Mouse (Mus musculus) layer of hippocampus, postnatal 14 days (tissue): ENCODE data around the gene Syt5. TPM values are rescaled to one million over a fixed set of nuclear protein-coding genes. Genes with fewer than 3 reads are reported as not detected.
"Not testable (repeated sequence)": the region's sequence is repeated elsewhere in the genome, so short reads cannot be mapped to it uniquely, and the experiment has no call there.

ENCODE experiments used
- DNase-seq, 2 experiments: peaks; one replicate each; pipeline ENCODE4 v3.0.0; 2021 to 2022; ENCODE audit warnings: low spot score in 2 of 2, mixed read lengths in 1 of 2
- long read RNA-seq, 2 experiments: library from polyadenylated mRNA; stranded (forward); transcript quantifications; one replicate each; pipeline ENCODE4 v2.0.0; 2021
- total RNA-seq, 2 experiments: library from RNA; stranded (reverse); gene quantifications; 2 replicates each; pipeline ENCODE4 v1.2.3; 2021

The Syt5 gene
- 100 to 1,000 TPM; 193 to 200 TPM for total RNA-seq
- long read RNA-seq, experiment 1, transcript Syt5-201 (8 exons, 1,750 nt), result major isoform, 23 of 177 reads
- long read RNA-seq, experiment 1, partial matches to known transcripts, result 10 of 177 reads
- long read RNA-seq, experiment 1, other reads (novel, unspliced or antisense), result 144 of 177 reads
- long read RNA-seq, experiment 2, transcript Syt5-201 (8 exons, 1,750 nt), result major isoform, 34 of 221 reads
- long read RNA-seq, experiment 2, partial matches to known transcripts, result 16 of 221 reads
- long read RNA-seq, experiment 2, other reads (novel, unspliced or antisense), result 171 of 221 reads

GRCm38 (mm10) chr7:4547221-4547641 is at the start of gene Syt5:
Gene Syt5 (minus strand): TSS chr7:4547541.
- peak; percentile 62 to 78 for DNase-seq

GRCm38 (mm10) chr7:4597046-4597445 is 49.7 kb upstream of the Syt5 start:
- DNase-seq, result not testable (repeated sequence)

GRCm38 (mm10) chr7:4581481-4581880 is 34.1 kb upstream of the Syt5 start:
- not testable (repeated sequence) for DNase-seq

GRCm38 (mm10) chr7:4572361-4572760 is 25.0 kb upstream of the Syt5 start:
- not testable (repeated sequence) for DNase-seq

- DNase-seq, result no peak
Measured at GRCm38 (mm10) chr7:4562660-4563059, 15.3 kb upstream of the Syt5 start.

- no peak for DNase-seq
Measured at GRCm38 (mm10) chr7:4557167-4557560, 9.8 kb upstream of the Syt5 start.

- peak; percentile 75 to 84 for DNase-seq
Measured at GRCm38 (mm10) chr7:4556256-4557166, 9.2 kb upstream of the Syt5 start.

GRCm38 (mm10) chr7:4546591-4547131 is 680 bp downstream of the Syt5 start:
- DNase-seq, result peak; percentile 92 to 95

- no peak for DNase-seq
Measured at GRCm38 (mm10) chr7:4546050-4546449, 1.3 kb downstream of the Syt5 start.

GRCm38 (mm10) chr7:4542013-4542412 is 5.3 kb downstream of the Syt5 start:
- DNase-seq, result no peak

GRCm38 (mm10) chr7:4541344-4541743 is 6.0 kb downstream of the Syt5 start:
- no peak for DNase-seq

- no peak for DNase-seq
Measured at GRCm38 (mm10) chr7:4539019-4539418, 8.3 kb downstream of the Syt5 start.

GRCm38 (mm10) chr7:4537181-4537580 is 10.2 kb downstream of the Syt5 start:
- no peak for DNase-seq

- DNase-seq, result no peak
Measured at GRCm38 (mm10) chr7:4536369-4536768, 11.0 kb downstream of the Syt5 start.

GRCm38 (mm10) chr7:4532005-4532729 is 15.2 kb downstream of the Syt5 start, which contains the start of gene Dnaaf3:
Gene Dnaaf3 (minus strand): TSS chr7:4532453.
- no peak for DNase-seq

- not testable (repeated sequence) for DNase-seq
Measured at GRCm38 (mm10) chr7:4530166-4530565, 17.2 kb downstream of the Syt5 start.

GRCm38 (mm10) chr7:4527302-4527689 is 20.0 kb downstream of the Syt5 start:
- no peak for DNase-seq

- DNase-seq, result peak; percentile 64 to 67
Measured at GRCm38 (mm10) chr7:4526341-4527301, 20.7 kb downstream of the Syt5 start.

- not testable (repeated sequence) for DNase-seq
Measured at GRCm38 (mm10) chr7:4524212-4524922, 23.0 kb downstream of the Syt5 start, which contains the start of gene Tnni3. Gene Tnni3 (minus strand): TSS chr7:4524229.
